Comparison of ENCODE assay signal across 8 mouse cellular contexts in genomic region chr5:130254164-130255016, GRCm38 (mm10). TPM values are rescaled to one million over a fixed set of nuclear protein-coding genes. Genes with fewer than 3 reads are reported as not detected.
DNase-seq lines count a peak whose midpoint lies in the region; ATAC-seq and TF ChIP-seq lines count a peak whose summit lies in the region.

No protein-coding gene starts in this region.

- ATAC-seq in embryonic facial prominence, embryonic 12.5 days (ENCODE audit: insufficient number of reproducible peaks, insufficient read depth, low FRiP score, low TSS enrichment): no peak
- no peak for ATAC-seq in hindbrain, embryonic 12.5 days (ENCODE audit: low FRiP score)
- no peak for ATAC-seq in liver, embryonic 12.5 days

- H3K4me1 ChIP-seq in E14TG2a.4 (replicated peaks; ENCODE audit: low read depth, low read length): peaks cover 41% of the 10 kb centered on the region
- H3K4me1 ChIP-seq in embryonic facial prominence, embryonic 12.5 days: peaks cover 10% of the 10 kb centered on the region; the same call in 1 of the 2 replicates
- H3K4me1 ChIP-seq in hindbrain, embryonic 12.5 days: peaks cover 25% of the 10 kb centered on the region; the same call in 1 of the 2 replicates
- H3K4me1 ChIP-seq in liver, embryonic 12.5 days: peaks cover 36% of the 10 kb centered on the region

- peak overlapping the region; percentile 69 for H3K9ac ChIP-seq in embryonic facial prominence, embryonic 12.5 days
- H3K9ac ChIP-seq in hindbrain, embryonic 12.5 days: peak overlapping the region; percentile 82
- H3K9ac ChIP-seq in liver, embryonic 12.5 days: peak overlapping the region; percentile 90

- H3K36me3 ChIP-seq in E14TG2a.4 (ENCODE audit: insufficient read depth, low read length): peaks cover 56% of the 10 kb centered on the region
- peaks cover 33% of the 10 kb centered on the region for H3K36me3 ChIP-seq in embryonic facial prominence, embryonic 12.5 days
- H3K36me3 ChIP-seq in hindbrain, embryonic 12.5 days: peaks cover 35% of the 10 kb centered on the region
- peaks cover 51% of the 10 kb centered on the region for H3K36me3 ChIP-seq in liver, embryonic 12.5 days

- H3K27me3 ChIP-seq in E14TG2a.4 (ENCODE audit: insufficient read depth, low read length): no peaks in the 10 kb centered on the region
- no peaks in the 10 kb centered on the region for H3K27me3 ChIP-seq in embryonic facial prominence, embryonic 12.5 days
- no peaks in the 10 kb centered on the region for H3K27me3 ChIP-seq in hindbrain, embryonic 12.5 days
- H3K27me3 ChIP-seq in liver, embryonic 12.5 days (replicated peaks): no peaks in the 10 kb centered on the region

- H3K4me2 ChIP-seq in embryonic facial prominence, embryonic 12.5 days (replicated peaks): peak overlapping the region; percentile 56
- peak overlapping the region; percentile 66 for H3K4me2 ChIP-seq in hindbrain, embryonic 12.5 days (replicated peaks)
- H3K4me2 ChIP-seq in liver, embryonic 12.5 days: peak overlapping the region; percentile 75

- H3K27ac ChIP-seq in embryonic facial prominence, embryonic 12.5 days: no peak overlapping the region; the same call in 1 of the 2 replicates
- peak overlapping the region; percentile 80; the same call in 1 of the 2 replicates for H3K27ac ChIP-seq in hindbrain, embryonic 12.5 days
- H3K27ac ChIP-seq in liver, embryonic 12.5 days: peak overlapping the region; percentile 89

- DNase-seq in cerebellum, adult 9-10 months: peak; percentile 73
- no peak for DNase-seq in cerebellum, postnatal 4 days (ENCODE audit: low spot score in 2 of 2)
- peak; percentile 23 for DNase-seq in neural tube, embryonic 10.5 days (ENCODE audit: extremely low spot score, low spot score)
- DNase-seq in urinary bladder, adult 18-20 months (ENCODE audit: low spot score in 2 of 2): no peak

- 17% methylated on average over 19 of the region's 19 CpGs for WGBS in embryonic facial prominence, embryonic 12.5 days
- WGBS in hindbrain, embryonic 12.5 days: 18% methylated on average over 19 of the region's 19 CpGs
- WGBS in liver, embryonic 12.5 days (ENCODE audit: insufficient replicate concordance): 5% methylated on average over 19 of the region's 19 CpGs

- TF ChIP-seq CTCF in E14TG2a.4 (conservative IDR thresholded peaks at IDR 0.05; ENCODE audit: low read length): peak; percentile 25

- no peaks in the 10 kb centered on the region for H3K9me3 ChIP-seq in E14TG2a.4 (ENCODE audit: low read length)
- no peaks in the 10 kb centered on the region for H3K9me3 ChIP-seq in embryonic facial prominence, embryonic 12.5 days
- no peaks in the 10 kb centered on the region for H3K9me3 ChIP-seq in hindbrain, embryonic 12.5 days (replicated peaks)
- H3K9me3 ChIP-seq in liver, embryonic 12.5 days (replicated peaks): no peaks in the 10 kb centered on the region

- H3K4me3 ChIP-seq in E14TG2a.4 (replicated peaks; ENCODE audit: low read length): peak overlapping the region; percentile 96
- H3K4me3 ChIP-seq in embryonic facial prominence, embryonic 12.5 days: peak overlapping the region; percentile 54
- peak overlapping the region; percentile 73 for H3K4me3 ChIP-seq in hindbrain, embryonic 12.5 days
- peak overlapping the region; percentile 83 for H3K4me3 ChIP-seq in liver, embryonic 12.5 days

RNA-seq across cellular contexts. Expression of gene Sbds, which starts 0.9 kb away (rescaled TPM):
- 67.2 and 67.7 TPM in 2 replicates for polyA plus RNA-seq in embryonic facial prominence, embryonic 12.5 days (2016; fragmentation: Nextera tagmentation; extraction: Ambion mirVana)
- 69.5 and 72.6 TPM in 2 replicates for polyA plus RNA-seq in hindbrain, embryonic 12.5 days (2016; fragmentation: Nextera tagmentation; extraction: Ambion mirVana)
- 64.5 and 68.1 TPM in 2 replicates for polyA plus RNA-seq in liver, embryonic 12.5 days (2016; fragmentation: Nextera tagmentation; extraction: Ambion mirVana)

RNA-seq across cellular contexts. Expression of gene Tyw1, which starts 1.0 kb away (rescaled TPM):
- polyA plus RNA-seq in embryonic facial prominence, embryonic 12.5 days (2016; fragmentation: Nextera tagmentation; extraction: Ambion mirVana): 29.8 and 30.4 TPM in 2 replicates
- polyA plus RNA-seq in hindbrain, embryonic 12.5 days (2016; fragmentation: Nextera tagmentation; extraction: Ambion mirVana): 26.9 and 27.1 TPM in 2 replicates
- 21.2 and 21.6 TPM in 2 replicates for polyA plus RNA-seq in liver, embryonic 12.5 days (2016; fragmentation: Nextera tagmentation; extraction: Ambion mirVana)

RNA-seq across cellular contexts. Expression of gene Tmem248, which starts 37.5 kb away (rescaled TPM):
- polyA plus RNA-seq in embryonic facial prominence, embryonic 12.5 days (2016; fragmentation: Nextera tagmentation; extraction: Ambion mirVana): 37.6 and 38.2 TPM in 2 replicates
- 31.0 and 31.1 TPM in 2 replicates for polyA plus RNA-seq in hindbrain, embryonic 12.5 days (2016; fragmentation: Nextera tagmentation; extraction: Ambion mirVana)
- polyA plus RNA-seq in liver, embryonic 12.5 days (2016; fragmentation: Nextera tagmentation; extraction: Ambion mirVana): 45.4 and 46.4 TPM in 2 replicates

Comparison
In these comparisons a context has a peak if more than half of its experiments do, and no peak if none do; other contexts are left out.
1. DNase-seq: peak in cerebellum, adult 9-10 months (single experiment) and neural tube, embryonic 10.5 days (single experiment); none in cerebellum, postnatal 4 days (0 of 2) and urinary bladder, adult 18-20 months (0 of 2).
2. Peak in every context shown above with its lines, with median percentiles within 50 percentile points of each other: H3K4me3 ChIP-seq, H3K4me2 ChIP-seq and H3K9ac ChIP-seq.